Mouse (Mus musculus): ENCODE measurements at regions not wholly inside any gene's neighbourhood (a gene's known extent, or its start where the extent isn't known, plus 50 kb on each side); places are given as distances from the start of the nearest gene placed in this dataset.
"Not testable (repeated sequence)": the region's sequence is repeated elsewhere in the genome, so short reads cannot be mapped to it uniquely, and the experiment has no call there.

DNA sequence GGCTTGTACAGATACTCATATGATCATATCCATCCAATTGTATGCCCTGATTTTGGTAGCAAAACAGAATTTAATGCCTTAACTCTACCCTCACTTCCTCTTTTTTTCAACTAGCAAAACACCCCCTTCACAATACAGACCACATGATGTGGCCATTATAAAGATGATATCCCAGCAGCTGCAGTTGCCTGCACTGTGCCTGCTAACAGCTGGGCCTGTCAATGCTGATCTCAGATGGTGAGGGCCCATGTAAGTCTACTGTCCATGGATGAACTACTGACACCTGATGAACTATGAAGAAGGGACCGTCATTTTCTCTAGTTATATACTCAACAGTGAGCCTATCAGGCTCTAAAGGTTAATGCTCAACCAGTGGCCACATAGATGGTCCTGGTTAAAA is 191.8 kb upstream of the Fmr1 start:
- H3K4me1 ChIP-seq (ENCODE audit: control insufficient read depth in 2 of 2, insufficient read depth in 2 of 2, low read length in 2 of 2, poor library complexity in 1 of 2): no peaks in the 10 kb centered on the region
- in situ Hi-C loops (cut with MboI; ENCODE audit: low sequenced_read_pairs in 2 of 2, unreplicated experiment in 2 of 2): no loop called here
- H3K9me3 ChIP-seq (ENCODE audit: control insufficient read depth, insufficient read depth, low read depth, low read length): no peaks in the 10 kb centered on the region
- no peak overlapping the region for H3K9ac ChIP-seq (ENCODE audit: insufficient read depth, low read depth, low read length, poor library complexity, severe bottlenecking)
- H3K4me3 ChIP-seq (ENCODE audit: insufficient read depth in 1 of 2, low read depth in 1 of 2, low read length in 2 of 2, poor library complexity in 1 of 2, severe bottlenecking in 1 of 2): no peak overlapping the region
- DNase-seq (ENCODE audit: low read depth, low spot score): no peak
- H3K36me3 ChIP-seq (ENCODE audit: control insufficient read depth, insufficient read depth, low read length, poor library complexity, severe bottlenecking): no peaks in the 10 kb centered on the region
- no peak for TF ChIP-seq HCFC1 (IDR thresholded peaks at IDR 0.05; ENCODE audit: borderline replicate concordance, insufficient read depth, low read length)
- no peak for TF ChIP-seq ZNF384 (IDR thresholded peaks at IDR 0.05; ENCODE audit: low read depth, low read length)
- no peak for TF ChIP-seq MAFK (IDR thresholded peaks at IDR 0.05; ENCODE audit: insufficient read depth, low read depth, low read length)
- no peak for TF ChIP-seq CHD2 (IDR thresholded peaks at IDR 0.05; ENCODE audit: low read depth, low read length)
- no peak for TF ChIP-seq ZC3H11A (IDR thresholded peaks at IDR 0.05; ENCODE audit: borderline replicate concordance, low read depth, low read length)
- H3K27ac ChIP-seq (ENCODE audit: insufficient read depth, low read depth, low read length, poor library complexity, severe bottlenecking): no peak overlapping the region

DNA sequence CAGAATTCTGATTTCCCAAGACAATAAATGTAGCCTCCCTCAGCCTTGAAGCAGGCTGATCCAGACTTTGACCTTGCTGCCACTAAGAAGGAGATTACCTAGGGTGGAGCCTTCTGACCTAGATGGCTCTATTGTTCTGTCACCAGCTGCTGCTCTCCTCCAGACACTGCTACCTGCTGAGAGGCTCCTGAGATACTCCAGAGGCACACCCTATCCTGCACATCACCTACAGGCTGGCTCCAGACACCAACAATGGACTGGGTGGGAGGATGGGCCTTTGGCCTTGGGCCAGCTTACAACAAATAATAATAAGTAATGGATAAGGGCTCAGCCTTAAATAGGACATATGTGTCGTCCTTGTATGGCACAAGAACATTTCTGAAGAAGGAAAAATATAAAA is 186.3 kb upstream of the Fmr1 start:
- H3K27ac ChIP-seq (ENCODE audit: insufficient read depth, low read depth, low read length, poor library complexity, severe bottlenecking); in situ Hi-C loops (cut with MboI; ENCODE audit: low sequenced_read_pairs in 2 of 2, unreplicated experiment in 2 of 2); H3K9me3 ChIP-seq (ENCODE audit: control insufficient read depth, insufficient read depth, low read depth, low read length); DNase-seq (ENCODE audit: low read depth, low spot score); H3K4me3 ChIP-seq (ENCODE audit: insufficient read depth in 1 of 2, low read depth in 1 of 2, low read length in 2 of 2, poor library complexity in 1 of 2, severe bottlenecking in 1 of 2); H3K9ac ChIP-seq (ENCODE audit: insufficient read depth, low read depth, low read length, poor library complexity, severe bottlenecking); H3K4me1 ChIP-seq (ENCODE audit: control insufficient read depth in 2 of 2, insufficient read depth in 2 of 2, low read length in 2 of 2, poor library complexity in 1 of 2); H3K36me3 ChIP-seq (ENCODE audit: control insufficient read depth, insufficient read depth, low read length, poor library complexity, severe bottlenecking): not testable (repeated sequence)
- TF ChIP-seq CHD2 (IDR thresholded peaks at IDR 0.05; ENCODE audit: low read depth, low read length): 0 out of 2 replicates have a peak, but pooled peaks have one; percentile 11

DNA sequence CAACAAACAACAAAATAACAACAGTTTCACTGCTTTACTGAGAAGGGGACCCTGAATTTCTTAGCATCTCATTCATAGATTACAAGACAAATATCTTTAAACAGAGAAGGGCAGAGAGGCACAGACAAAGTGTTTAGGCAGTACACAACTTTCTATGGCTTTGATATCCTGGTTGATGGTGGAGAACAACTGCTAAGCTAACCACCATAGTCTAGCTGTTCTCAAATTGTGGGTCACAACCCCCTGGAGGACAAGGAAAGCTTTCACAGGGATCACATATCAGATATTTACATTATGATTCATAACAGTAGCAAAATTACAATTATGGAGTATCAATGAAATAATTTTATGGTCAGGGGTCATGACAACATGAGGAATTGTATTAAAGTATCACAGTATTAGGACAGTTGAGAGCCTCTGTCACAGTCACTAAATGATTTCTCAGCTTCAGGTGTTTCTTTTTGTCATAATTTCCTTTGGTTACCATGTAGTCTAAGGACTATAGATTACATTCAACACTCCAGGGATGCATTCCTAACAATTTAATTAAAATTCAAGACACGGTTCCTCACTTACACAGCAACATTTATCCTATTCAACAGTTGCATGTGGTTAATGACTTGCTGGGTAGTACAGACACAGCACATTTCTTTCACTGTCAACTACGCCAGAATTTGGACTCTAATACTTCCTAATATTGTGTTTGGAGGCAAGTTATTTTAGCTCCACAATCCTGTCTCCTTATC is 183.8 kb upstream of the Fmr1 start:
- no peak for DNase-seq (ENCODE audit: low read depth, low spot score)
- no peaks in the 10 kb centered on the region for H3K9me3 ChIP-seq (ENCODE audit: control insufficient read depth, insufficient read depth, low read depth, low read length)
- peaks cover 2 to 3% of the 10 kb centered on the region in 2 experiments; a peak in 2 of 4 replicates for H3K4me1 ChIP-seq (ENCODE audit: control insufficient read depth in 2 of 2, insufficient read depth in 2 of 2, low read length in 2 of 2, poor library complexity in 1 of 2)
- no peak overlapping the region for H3K27ac ChIP-seq (ENCODE audit: insufficient read depth, low read depth, low read length, poor library complexity, severe bottlenecking)
- TF ChIP-seq CHD2 (IDR thresholded peaks at IDR 0.05; ENCODE audit: low read depth, low read length) (no peak), ZNF384 (IDR thresholded peaks at IDR 0.05; ENCODE audit: low read depth, low read length) (no peak), HCFC1 (IDR thresholded peaks at IDR 0.05; ENCODE audit: borderline replicate concordance, insufficient read depth, low read length) (no peak), MAFK (IDR thresholded peaks at IDR 0.05; ENCODE audit: insufficient read depth, low read depth, low read length) (no peak), ZC3H11A (IDR thresholded peaks at IDR 0.05; ENCODE audit: borderline replicate concordance, low read depth, low read length) (no peak)
- H3K36me3 ChIP-seq (ENCODE audit: control insufficient read depth, insufficient read depth, low read length, poor library complexity, severe bottlenecking): no peaks in the 10 kb centered on the region
- H3K4me3 ChIP-seq (ENCODE audit: insufficient read depth in 1 of 2, low read depth in 1 of 2, low read length in 2 of 2, poor library complexity in 1 of 2, severe bottlenecking in 1 of 2): no peak overlapping the region
- no peak overlapping the region for H3K9ac ChIP-seq (ENCODE audit: insufficient read depth, low read depth, low read length, poor library complexity, severe bottlenecking)
- in situ Hi-C loops (cut with MboI; ENCODE audit: low sequenced_read_pairs in 2 of 2, unreplicated experiment in 2 of 2): no loop called here

DNA sequence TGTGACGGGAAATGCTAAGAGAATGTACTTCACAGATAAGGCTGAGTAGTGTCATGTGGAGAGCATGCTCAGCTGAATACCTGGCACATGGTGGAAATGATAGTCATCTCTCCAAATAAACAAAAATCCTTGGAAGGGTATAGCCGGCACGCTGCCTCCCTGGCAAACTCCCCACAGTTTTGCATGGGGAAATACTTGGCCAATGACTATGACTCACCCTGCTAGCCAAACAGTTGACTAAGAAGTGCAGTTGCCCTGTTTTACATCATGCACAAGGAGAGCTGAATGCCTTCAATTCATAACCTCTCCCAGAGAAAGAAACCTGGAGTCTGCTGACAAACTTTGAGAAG is 183.2 kb upstream of the Fmr1 start:
- in situ Hi-C loops (cut with MboI; ENCODE audit: low sequenced_read_pairs in 2 of 2, unreplicated experiment in 2 of 2): no loop called here
- DNase-seq (ENCODE audit: low read depth, low spot score): no peak

DNA sequence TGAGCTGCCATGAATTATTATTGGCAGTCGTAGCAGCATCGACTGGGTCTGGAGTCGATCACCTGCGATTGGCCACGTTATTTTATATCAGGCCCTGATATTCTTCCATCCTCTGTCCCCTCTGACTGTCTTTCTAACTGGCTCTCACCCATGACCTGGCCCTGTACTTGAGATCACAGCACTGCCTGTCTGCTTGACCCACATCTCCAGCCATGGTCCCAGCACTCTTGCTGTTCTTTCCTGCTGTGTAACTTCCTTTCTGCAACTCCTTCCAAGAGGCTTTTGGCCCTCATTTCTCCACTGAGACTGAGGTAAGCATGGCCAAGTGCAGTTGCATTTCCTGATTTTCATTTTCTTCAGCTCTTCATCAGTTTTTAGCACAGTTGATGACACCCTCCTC is 182.6 kb upstream of the Fmr1 start:
- Histone ChIP-seq H3K36me3 (ENCODE audit: control insufficient read depth, insufficient read depth, low read length, poor library complexity, severe bottlenecking) (no peaks in the 10 kb centered on the region), H3K9ac (ENCODE audit: insufficient read depth, low read depth, low read length, poor library complexity, severe bottlenecking) (no peak overlapping the region), H3K4me3 (ENCODE audit: insufficient read depth in 1 of 2, low read depth in 1 of 2, low read length in 2 of 2, poor library complexity in 1 of 2, severe bottlenecking in 1 of 2) (no peak overlapping the region), H3K4me1 (ENCODE audit: control insufficient read depth in 2 of 2, insufficient read depth in 2 of 2, low read length in 2 of 2, poor library complexity in 1 of 2) (peaks cover 2 to 3% of the 10 kb centered on the region in 2 experiments; a peak in 2 of 4 replicates), H3K9me3 (ENCODE audit: control insufficient read depth, insufficient read depth, low read depth, low read length) (no peaks in the 10 kb centered on the region), H3K27ac (ENCODE audit: insufficient read depth, low read depth, low read length, poor library complexity, severe bottlenecking) (no peak overlapping the region)
- in situ Hi-C loops (cut with MboI; ENCODE audit: low sequenced_read_pairs in 2 of 2, unreplicated experiment in 2 of 2): no loop called here
- TF ChIP-seq MAFK (IDR thresholded peaks at IDR 0.05; ENCODE audit: insufficient read depth, low read depth, low read length): no peak
- TF ChIP-seq ZC3H11A (IDR thresholded peaks at IDR 0.05; ENCODE audit: borderline replicate concordance, low read depth, low read length): no peak
- no peak for DNase-seq (ENCODE audit: low read depth, low spot score)

More for the DNA sequence above, 183.2 kb upstream of the Fmr1 start:
- no peak for TF ChIP-seq ZNF384 (IDR thresholded peaks at IDR 0.05; ENCODE audit: low read depth, low read length)
- TF ChIP-seq HCFC1 (IDR thresholded peaks at IDR 0.05; ENCODE audit: borderline replicate concordance, insufficient read depth, low read length): no peak
- no peak for TF ChIP-seq ZC3H11A (IDR thresholded peaks at IDR 0.05; ENCODE audit: borderline replicate concordance, low read depth, low read length)
- no peak for TF ChIP-seq CHD2 (IDR thresholded peaks at IDR 0.05; ENCODE audit: low read depth, low read length)
- no peak for TF ChIP-seq MAFK (IDR thresholded peaks at IDR 0.05; ENCODE audit: insufficient read depth, low read depth, low read length)
- H3K9ac ChIP-seq (ENCODE audit: insufficient read depth, low read depth, low read length, poor library complexity, severe bottlenecking): no peak overlapping the region
- H3K4me1 ChIP-seq (ENCODE audit: control insufficient read depth in 2 of 2, insufficient read depth in 2 of 2, low read length in 2 of 2, poor library complexity in 1 of 2): peaks cover 2 to 3% of the 10 kb centered on the region in 2 experiments; a peak in 2 of 4 replicates
- H3K9me3 ChIP-seq (ENCODE audit: control insufficient read depth, insufficient read depth, low read depth, low read length): no peaks in the 10 kb centered on the region
- H3K36me3 ChIP-seq (ENCODE audit: control insufficient read depth, insufficient read depth, low read length, poor library complexity, severe bottlenecking): no peaks in the 10 kb centered on the region
- no peak overlapping the region for H3K4me3 ChIP-seq (ENCODE audit: insufficient read depth in 1 of 2, low read depth in 1 of 2, low read length in 2 of 2, poor library complexity in 1 of 2, severe bottlenecking in 1 of 2)
- H3K27ac ChIP-seq (ENCODE audit: insufficient read depth, low read depth, low read length, poor library complexity, severe bottlenecking): no peak overlapping the region
